Mouse (Mus musculus): ENCODE data around the gene Glis1.

Glis1 gene

GRCm38 (mm10) chr4:107515626-107516025 is 81.2 kb downstream of the Glis1 start:
- DNase-seq (ENCODE audit: low read depth): no peak

GRCm38 (mm10) chr4:107518766-107519165 is 84.4 kb downstream of the Glis1 start:
- DNase-seq (ENCODE audit: low read depth): no peak

GRCm38 (mm10) chr4:107520071-107520470 is 85.7 kb downstream of the Glis1 start:
- no peak for DNase-seq (ENCODE audit: low read depth)

- no peak for DNase-seq (ENCODE audit: low read depth)
These were observed 86.4 kb downstream of the Glis1 start for GRCm38 (mm10) chr4:107520816-107521215.

DNA sequence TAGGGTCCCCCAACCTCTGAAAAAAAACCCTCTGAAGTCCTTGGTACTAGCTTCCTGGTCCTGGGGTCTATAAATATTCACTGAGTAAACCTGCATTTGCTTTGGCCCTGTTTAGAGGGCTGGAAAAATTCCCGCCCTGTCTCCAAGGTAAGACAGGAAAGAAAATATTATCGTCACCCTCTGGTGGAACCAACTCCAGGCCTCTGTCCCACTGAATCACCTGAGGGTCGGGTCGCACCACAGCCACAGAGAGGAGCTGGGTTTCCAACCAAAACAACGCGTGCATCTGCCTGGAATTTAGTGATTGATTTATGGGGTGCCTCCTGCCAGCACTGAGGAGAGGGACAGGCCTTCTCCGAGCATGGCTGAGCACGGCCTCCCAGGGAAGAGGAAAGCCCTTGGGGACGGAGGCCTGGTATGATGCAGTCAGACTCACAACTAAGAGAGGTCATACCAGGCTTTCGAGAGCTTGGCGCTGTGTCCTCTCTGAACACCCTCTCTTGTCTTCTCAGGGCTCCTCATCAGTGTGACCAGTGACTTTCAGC is 89.3 kb downstream of the Glis1 start:
- no peak for DNase-seq (ENCODE audit: low read depth)

DNA sequence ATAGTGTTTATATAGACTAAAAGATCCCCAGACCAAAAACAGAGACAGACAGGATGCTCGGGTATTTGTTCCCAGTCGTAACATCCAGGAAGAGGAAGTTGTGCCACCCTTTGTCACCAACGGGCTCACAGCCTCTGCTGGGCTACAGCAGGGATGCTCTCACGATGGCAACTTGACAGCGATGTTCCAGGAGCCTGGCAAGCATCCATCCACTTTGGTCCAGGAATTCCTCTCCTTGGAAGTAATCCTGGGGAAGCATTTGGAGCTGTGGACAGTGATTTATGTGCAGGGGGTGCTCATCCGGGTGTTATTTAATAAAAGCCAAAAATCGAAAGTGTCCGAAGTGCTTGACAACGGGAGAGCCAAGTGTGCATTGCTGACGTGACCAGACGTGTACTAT is 100.7 kb downstream of the Glis1 start:
- DNase-seq (ENCODE audit: low read depth): no peak

GRCm38 (mm10) chr4:107538116-107538515 is 103.7 kb downstream of the Glis1 start:
- no peak for DNase-seq (ENCODE audit: low read depth)

GRCm38 (mm10) chr4:107538561-107538960 is 104.2 kb downstream of the Glis1 start:
- no peak for DNase-seq (ENCODE audit: low read depth)

DNA sequence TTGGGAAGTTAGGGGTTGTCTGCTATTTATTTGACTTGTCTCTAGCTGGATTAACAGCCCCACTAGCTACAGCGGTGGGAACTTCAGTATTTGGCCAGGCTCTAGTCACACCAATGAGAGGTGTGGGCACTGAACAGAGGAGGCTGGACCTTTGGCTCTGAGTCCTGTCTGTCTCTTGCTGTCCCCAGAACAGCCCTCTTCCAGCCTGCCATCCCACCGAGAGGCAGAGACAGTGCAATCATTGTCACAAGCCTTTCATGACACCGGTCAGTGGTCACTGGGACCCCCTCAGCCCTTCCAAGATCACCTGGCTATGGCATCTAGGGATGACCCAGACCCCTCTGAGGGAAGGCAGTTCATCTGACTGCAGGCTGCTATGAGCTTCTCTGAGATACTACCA is 104.6 kb downstream of the Glis1 start:
- no peak for DNase-seq (ENCODE audit: low read depth)

DNA sequence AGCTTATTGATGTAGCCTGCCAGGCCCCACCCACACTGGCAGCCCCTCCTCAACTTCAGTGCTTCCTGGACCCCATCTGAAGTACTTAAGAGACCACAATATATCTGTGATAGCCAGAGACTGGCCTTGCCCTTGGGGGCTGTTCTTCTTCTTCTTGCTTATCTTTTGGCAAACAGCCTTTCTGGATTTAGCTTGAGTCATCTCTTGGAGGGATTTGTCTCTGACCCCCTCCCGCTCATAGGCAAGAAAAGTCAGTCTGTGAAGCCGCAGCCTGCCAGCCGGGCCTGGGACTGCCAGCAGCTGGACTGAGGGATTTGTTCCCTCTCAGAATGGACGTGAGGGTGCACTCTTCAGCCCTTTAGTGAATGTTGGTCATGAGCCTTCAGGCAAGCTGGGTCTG is 107.4 kb downstream of the Glis1 start:
- DNase-seq (ENCODE audit: low read depth): no peak

- no peak for DNase-seq (ENCODE audit: low read depth)
These were observed 110.5 kb downstream of the Glis1 start for GRCm38 (mm10) chr4:107544843-107545242.

DNA sequence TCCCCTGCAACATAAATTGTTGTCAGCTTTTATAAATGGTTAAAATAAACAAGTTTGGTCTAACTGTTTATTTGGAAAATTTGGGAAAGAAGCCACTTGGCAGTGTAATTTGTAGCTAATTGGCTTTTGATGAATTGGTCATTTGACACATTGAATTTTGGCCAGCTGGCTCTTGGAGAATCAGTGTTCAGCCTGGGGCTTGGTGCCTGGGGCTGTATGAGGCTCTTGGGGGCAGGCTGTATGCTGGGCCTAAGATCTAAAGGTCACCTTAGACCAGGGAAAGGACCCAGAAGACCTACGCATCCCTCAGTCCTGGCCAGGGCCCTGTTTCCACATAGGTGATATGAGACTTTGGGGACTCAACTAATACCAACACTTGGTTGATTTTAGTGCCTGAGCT is 111.3 kb downstream of the Glis1 start:
- no peak for DNase-seq (ENCODE audit: low read depth)

DNA sequence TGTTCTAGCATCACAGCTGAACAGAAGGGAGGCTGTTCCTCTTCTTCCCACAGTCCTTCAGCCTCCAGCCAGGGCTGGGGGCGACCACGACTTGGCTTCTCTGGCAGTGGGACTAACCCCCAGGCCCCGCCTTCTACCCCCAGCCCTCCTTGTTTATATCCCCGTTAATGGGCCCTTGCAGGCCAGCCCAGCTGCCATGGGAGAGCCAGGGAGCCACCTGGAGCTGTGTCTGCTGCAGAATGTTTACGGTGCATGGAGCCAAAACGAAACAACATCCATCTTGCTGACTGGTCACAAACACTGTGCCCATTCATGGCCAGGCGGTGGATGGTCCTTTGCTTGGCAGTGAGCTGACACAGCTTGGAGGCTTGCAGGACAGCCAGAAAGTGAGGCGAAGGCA is 112.1 kb downstream of the Glis1 start:
- no peak for DNase-seq (ENCODE audit: low read depth)

DNA sequence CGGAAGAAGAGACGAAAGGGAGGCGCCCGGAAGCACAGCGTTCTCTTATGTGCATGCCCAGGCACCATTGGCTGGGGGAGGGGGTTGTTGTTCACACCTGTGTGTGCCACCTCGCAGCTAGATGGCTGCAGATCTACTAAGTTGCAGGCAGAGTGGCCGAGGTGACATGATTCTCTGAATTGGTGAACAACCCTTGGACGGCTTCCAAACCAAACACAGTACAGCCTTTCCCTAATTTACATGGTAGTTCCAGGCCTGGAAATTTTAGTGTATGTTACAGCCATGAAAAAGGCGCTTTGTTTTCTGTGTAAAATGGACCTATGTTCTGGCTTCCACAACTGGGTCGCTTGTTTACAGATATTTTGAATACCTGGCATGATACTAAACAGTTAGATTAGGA is 115.7 kb downstream of the Glis1 start:
- no peak for DNase-seq (ENCODE audit: low read depth)

- DNase-seq (ENCODE audit: low read depth): no peak
These were observed 116.2 kb downstream of the Glis1 start for GRCm38 (mm10) chr4:107550546-107550945.

GRCm38 (mm10) chr4:107552696-107553095 is 118.3 kb downstream of the Glis1 start:
- no peak for DNase-seq (ENCODE audit: low read depth)

DNA sequence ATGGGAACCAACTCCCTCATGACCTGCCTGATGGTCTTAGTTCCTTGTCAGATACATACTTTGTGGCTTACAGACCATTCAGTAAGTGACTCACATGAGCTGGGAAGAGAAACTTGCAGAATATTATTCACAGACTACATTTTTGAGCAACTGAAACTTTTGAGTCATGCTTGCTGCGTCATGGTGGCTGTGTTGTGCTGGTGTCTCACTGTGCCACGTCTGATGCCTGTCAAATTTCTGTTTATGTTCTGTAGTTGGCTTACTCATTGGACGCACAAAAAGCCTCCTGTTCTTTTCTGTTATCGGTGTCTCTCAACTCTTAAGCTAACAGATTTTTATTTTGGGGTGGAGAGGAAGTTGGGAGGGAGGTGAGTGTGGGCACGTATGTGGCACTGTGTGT is 119.4 kb downstream of the Glis1 start:
- DNase-seq (ENCODE audit: low read depth): no peak

- DNase-seq (ENCODE audit: low read depth): no peak
These were observed 124.4 kb downstream of the Glis1 start for GRCm38 (mm10) chr4:107558801-107559200.

- DNase-seq (ENCODE audit: low read depth): no peak
These were observed 126.7 kb downstream of the Glis1 start for GRCm38 (mm10) chr4:107561056-107561455.

GRCm38 (mm10) chr4:107568159-107568558 is 133.8 kb downstream of the Glis1 start:
- DNase-seq (ENCODE audit: low read depth): no peak

GRCm38 (mm10) chr4:107568881-107569443 is 134.6 kb downstream of the Glis1 start:
- DNase-seq (ENCODE audit: low read depth): no peak

DNA sequence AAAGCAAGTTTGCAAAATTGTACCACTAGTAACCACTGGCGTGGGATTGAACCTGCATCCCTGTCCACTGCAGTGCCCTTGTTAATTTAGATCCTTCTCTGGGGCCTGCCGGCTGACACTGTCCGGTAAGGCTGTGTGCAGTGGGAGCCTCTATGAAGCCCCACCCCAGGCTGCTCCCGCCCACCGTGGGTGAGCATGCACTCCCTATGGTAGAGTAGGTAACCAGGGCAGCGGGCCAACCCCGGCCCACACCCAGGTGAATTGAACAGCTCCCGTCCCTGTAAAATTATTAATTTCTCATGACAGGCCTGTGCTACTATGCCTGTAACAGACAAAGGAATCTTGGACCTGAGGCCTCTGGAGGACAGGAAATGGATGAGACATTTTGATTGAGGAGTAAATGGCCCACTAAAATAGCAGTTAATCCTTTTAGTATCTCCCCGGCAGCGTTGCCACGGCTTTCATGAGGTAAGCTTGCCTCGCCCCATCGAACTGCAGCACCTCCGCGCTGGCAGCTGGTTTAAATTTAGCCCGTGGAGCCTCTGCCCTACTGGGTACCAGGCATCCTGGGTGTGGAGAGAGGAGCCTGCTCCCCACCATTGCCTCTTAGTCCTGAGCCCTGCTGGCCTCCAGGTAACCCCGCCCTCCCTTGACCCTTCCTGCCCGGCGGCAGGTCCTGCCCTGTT is 136.1 kb downstream of the Glis1 start:
- no peak for DNase-seq (ENCODE audit: low read depth)

- no peak for DNase-seq (ENCODE audit: low read depth)
These were observed 141.4 kb downstream of the Glis1 start for GRCm38 (mm10) chr4:107575781-107576180.

DNA sequence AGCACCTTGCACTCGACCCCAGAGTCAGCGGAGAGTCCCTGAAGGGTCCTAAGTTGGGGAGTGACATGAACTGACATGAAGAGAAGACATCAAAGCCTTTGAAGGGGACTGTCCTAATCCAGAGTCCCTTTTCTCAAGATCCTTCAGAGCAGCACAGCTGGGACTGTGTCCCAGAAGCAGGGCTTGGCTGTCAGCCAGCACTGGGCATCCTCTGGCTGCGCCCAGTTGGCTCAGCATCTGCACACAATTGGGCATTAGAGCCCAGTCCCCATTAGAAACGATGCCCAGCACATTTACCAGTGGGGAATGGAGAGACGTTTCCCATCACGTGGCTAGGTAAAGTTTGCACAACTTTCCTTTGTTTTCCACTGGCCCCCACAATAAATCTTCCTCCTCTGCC is 142.4 kb downstream of the Glis1 start:
- no peak for DNase-seq (ENCODE audit: low read depth)

Measured in induced T-regulatory cell, adult 2 months (primary cell).